25 mouse cellular contexts compared by ENCODE assay signal in the genomic region with DNA sequence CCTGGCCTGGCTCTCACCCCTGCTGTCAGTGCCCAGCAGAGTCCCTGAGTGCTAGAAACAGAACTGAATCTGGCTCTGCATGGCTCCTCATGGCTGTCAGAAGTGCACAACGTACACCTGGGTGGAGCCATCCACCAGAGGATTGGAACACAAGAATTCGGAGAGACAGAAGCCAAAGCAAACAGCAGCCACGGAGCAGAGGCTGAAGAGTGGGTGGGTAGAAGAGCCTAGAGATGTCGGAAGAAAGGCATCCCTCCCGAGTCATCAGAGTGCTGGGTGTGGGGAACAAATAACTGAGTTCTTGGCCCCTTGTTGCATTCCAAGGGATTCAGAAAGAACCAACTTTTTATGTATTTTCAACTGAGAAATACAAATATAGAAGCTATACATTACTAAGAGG.
"Had no signal": no experiment of that assay in that cellular context is flagged by ENCODE, and none has a peak within 500 bp of the region (broad histone marks: within the 10 kb centered on the region; RNA-seq: fewer than 3 reads in every experiment).

No protein-coding gene starts in this region.

- H3K36me3 ChIP-seq: heart, embryonic 13.5 days; heart, embryonic 15.5 days; hindbrain, embryonic 13.5 days; hindbrain, embryonic 15.5 days; kidney, embryonic 15.5 days; limb, embryonic 13.5 days; limb, embryonic 15.5 days; liver, embryonic 12.5 days had no signal

- H3K9me3 ChIP-seq: heart, embryonic 13.5 days; heart, embryonic 15.5 days; hindbrain, embryonic 13.5 days; hindbrain, embryonic 15.5 days; kidney, embryonic 15.5 days; limb, embryonic 13.5 days; limb, embryonic 15.5 days; liver, embryonic 12.5 days had no signal

- H3K4me2 ChIP-seq: heart, embryonic 11.5 days; heart, embryonic 13.5 days; heart, embryonic 15.5 days; hindbrain, embryonic 13.5 days; hindbrain, embryonic 15.5 days; kidney, embryonic 15.5 days; limb, embryonic 13.5 days; limb, embryonic 15.5 days; liver, embryonic 12.5 days had no signal

- H3K27ac ChIP-seq: heart, adult 2 months; heart, embryonic 13.5 days; heart, embryonic 15.5 days; hindbrain, embryonic 13.5 days; hindbrain, embryonic 15.5 days; hindbrain, postnatal 0 days; kidney, embryonic 15.5 days; kidney, postnatal 0 days; limb, embryonic 13.5 days; limb, embryonic 15.5 days; liver, embryonic 12.5 days had no signal

- DNase-seq: gastrocnemius, postnatal 14 days; gastrocnemius, postnatal 36 days; heart, adult 11 months; heart, adult 2 months; heart, postnatal 14 days; heart, postnatal 36 days; kidney, adult 18-20 months; kidney, adult 9 months; kidney, postnatal 14 days; kidney, postnatal 36 days; layer of hippocampus, adult 9-11 months; layer of hippocampus, postnatal 36 days; left cerebral cortex, postnatal 4 days had no signal

- H3K27me3 ChIP-seq: hindbrain, embryonic 13.5 days; hindbrain, embryonic 15.5 days; kidney, embryonic 15.5 days; limb, embryonic 15.5 days; liver, embryonic 12.5 days had no signal

- H3K4me3 ChIP-seq: heart, adult 2 months; heart, embryonic 13.5 days; heart, embryonic 15.5 days; hindbrain, embryonic 13.5 days; hindbrain, embryonic 15.5 days; kidney, embryonic 15.5 days; limb, embryonic 13.5 days; limb, embryonic 15.5 days; liver, embryonic 12.5 days had no signal

- H3K9ac ChIP-seq: heart, embryonic 13.5 days; heart, embryonic 15.5 days; hindbrain, embryonic 13.5 days; hindbrain, embryonic 15.5 days; kidney, embryonic 15.5 days; limb, embryonic 13.5 days; limb, embryonic 15.5 days; liver, embryonic 12.5 days had no signal

- ATAC-seq: hindbrain, postnatal 0 days; intestine, postnatal 0 days; liver, embryonic 12.5 days had no signal

- H3K4me1 ChIP-seq: heart, embryonic 13.5 days; heart, embryonic 15.5 days; kidney, embryonic 15.5 days; limb, embryonic 15.5 days; liver, embryonic 12.5 days had no signal
